Mouse (Mus musculus) ES-E14 (cell line): Measurements from ENCODE around the gene Ncam1. TPM values are rescaled to one million over a fixed set of nuclear protein-coding genes. Genes with fewer than 3 reads are reported as not detected.

Source experiments
- DNase-seq: peaks from one replicate; pipeline ENCODE4 v3.0.0-alpha.2; 2013; ENCODE audit warnings: low read depth, low spot score
- H3K27ac ChIP-seq: 2 replicates; pipeline ENCODE4 v1.5.1; 2012; ENCODE audit warnings: low read depth, mild to moderate bottlenecking, low read length, moderate library complexity, mixed read lengths; ENCODE audit not compliant: poor library complexity, insufficient read depth, severe bottlenecking
- H3K36me3 ChIP-seq: 2 replicates; pipeline ENCODE4 v1.6.1; 2012; ENCODE audit warnings: mild to moderate bottlenecking, low read length, moderate library complexity, mixed read lengths; ENCODE audit not compliant: control insufficient read depth, poor library complexity, insufficient read depth, severe bottlenecking
- H3K4me1 ChIP-seq, 2 experiments: fragments of 150-350 bp in 1 of 2; sonication (generic) in 1 of 2; 2 replicates each; pipeline ENCODE4 v1.6.1; 2012; ENCODE audit warnings: low read length in 2 of 2, mild to moderate bottlenecking in 1 of 2, mixed read lengths in 1 of 2; ENCODE audit not compliant: control insufficient read depth in 2 of 2, insufficient read depth in 2 of 2, poor library complexity in 1 of 2
- H3K4me3 ChIP-seq, 2 experiments: fragments of 150-350 bp in 1 of 2; sonication (generic) in 1 of 2; 2 replicates each; pipeline ENCODE4 v1.5.1; 2012; ENCODE audit warnings: low read length in 2 of 2, low read depth in 1 of 2, mild to moderate bottlenecking in 1 of 2, mixed read lengths in 1 of 2; ENCODE audit not compliant: insufficient read depth in 1 of 2, poor library complexity in 1 of 2, severe bottlenecking in 1 of 2
- H3K9ac ChIP-seq: 2 replicates; pipeline ENCODE4 v1.6.1; 2012; ENCODE audit warnings: low read depth, mild to moderate bottlenecking, low read length, mixed read lengths; ENCODE audit not compliant: poor library complexity, insufficient read depth, severe bottlenecking
- H3K9me3 ChIP-seq: fragments of 150-350 bp; sonication (generic); 2 replicates; pipeline ENCODE4 v1.6.1; 2012; ENCODE audit warnings: low read depth, mild to moderate bottlenecking, low read length; ENCODE audit not compliant: control insufficient read depth, insufficient read depth
- CHD2 ChIP-seq: IDR thresholded peaks from 2 replicates; pipeline ENCODE4 v1.6.1; 2014; ENCODE audit warnings: mild to moderate bottlenecking, low read depth, low read length, inconsistent platforms
- HCFC1 ChIP-seq: IDR thresholded peaks from 2 replicates; pipeline ENCODE4 v1.6.1; 2012; ENCODE audit warnings: low read length, inconsistent platforms, borderline replicate concordance; ENCODE audit not compliant: insufficient read depth
- MAFK ChIP-seq: IDR thresholded peaks from 2 replicates; pipeline ENCODE4 v1.6.1; 2014; ENCODE audit warnings: mild to moderate bottlenecking, low read depth, low read length, inconsistent platforms; ENCODE audit not compliant: insufficient read depth
- ZC3H11A ChIP-seq: IDR thresholded peaks from 2 replicates; pipeline ENCODE4 v1.6.1; 2012; ENCODE audit warnings: low read depth, mild to moderate bottlenecking, inconsistent platforms, low read length, borderline replicate concordance
- ZNF384 ChIP-seq: IDR thresholded peaks from 2 replicates; pipeline ENCODE4 v1.6.1; 2012; ENCODE audit warnings: low read depth, low read length, inconsistent platforms
- in situ Hi-C, 2 experiments: fragments of 600-800 bp; cut with MboI; formaldehyde crosslinking; loops; one replicate each; pipeline ENCODE4 v1.15.1; 2025; ENCODE audit warnings: low sequenced_read_pairs in 2 of 2, inconsistent platforms in 1 of 2; ENCODE audit not compliant: unreplicated experiment in 2 of 2
- total RNA-seq: library from RNA; depleted of rRNA; stranded (reverse); fragments of 300-350 nt; gene quantifications from 2 replicates; pipeline ENCODE4 v1.2.3, GENCODE M21; 2012

The Ncam1 gene
- total RNA-seq, 1 experiment = 36.8 TPM

- in situ Hi-C loops = no loop called here
- TF ChIP-seq CHD2 (no peak), ZNF384 (no peak), HCFC1 (no peak)
- Histone ChIP-seq H3K27ac (no peak overlapping the region), H3K4me3 (no peak overlapping the region), H3K36me3 (no peaks in the 10 kb centered on the region), H3K9me3 (no peaks in the 10 kb centered on the region), H3K9ac (no peak overlapping the region), H3K4me1 (0 out of 4 replicates have a peak, but pooled peaks cover 0 to 1% of the 10 kb centered on the region in 2 experiments)
- no peak for DNase-seq
Observed at GRCm38 (mm10) chr9:49672646-49673199, 126.0 kb downstream of the Ncam1 start.

- no peak for TF ChIP-seq ZNF384
- DNase-seq = no peak
- in situ Hi-C loops = no loop called here
- H3K4me1 ChIP-seq = no peaks in the 10 kb centered on the region
- H3K27ac ChIP-seq = no peak overlapping the region
- no peaks in the 10 kb centered on the region for H3K36me3 ChIP-seq
- H3K4me3 ChIP-seq = no peak overlapping the region
- H3K9me3 ChIP-seq = no peaks in the 10 kb centered on the region
- H3K9ac ChIP-seq = no peak overlapping the region
Observed at GRCm38 (mm10) chr9:49667066-49667465, 131.7 kb downstream of the Ncam1 start.

- in situ Hi-C loops = no loop called here
- Histone ChIP-seq H3K4me1 (no peaks in the 10 kb centered on the region), H3K4me3 (no peak overlapping the region), H3K9ac (no peak overlapping the region), H3K27ac (no peak overlapping the region), H3K36me3 (no peaks in the 10 kb centered on the region), H3K9me3 (no peaks in the 10 kb centered on the region)
- TF ChIP-seq HCFC1 (no peak), ZNF384 (no peak), CHD2 (no peak), ZC3H11A (no peak), MAFK (no peak)
- DNase-seq = no peak
Observed at GRCm38 (mm10) chr9:49665361-49665760, 133.4 kb downstream of the Ncam1 start.

- Histone ChIP-seq H3K27ac (no peak overlapping the region), H3K36me3 (no peaks in the 10 kb centered on the region), H3K4me1 (no peaks in the 10 kb centered on the region), H3K9ac (no peak overlapping the region), H3K9me3 (no peaks in the 10 kb centered on the region), H3K4me3 (no peak overlapping the region)
- in situ Hi-C loops = no loop called here
- no peak for TF ChIP-seq CHD2
- TF ChIP-seq MAFK = no peak
- no peak for TF ChIP-seq HCFC1
- no peak for TF ChIP-seq ZNF384
- no peak for TF ChIP-seq ZC3H11A
- no peak for DNase-seq
Observed at GRCm38 (mm10) chr9:49663927-49664320, 134.8 kb downstream of the Ncam1 start.

- H3K4me3 ChIP-seq = no peak overlapping the region
- no peaks in the 10 kb centered on the region for H3K9me3 ChIP-seq
- DNase-seq = peak; percentile 42
- H3K36me3 ChIP-seq = no peaks in the 10 kb centered on the region
- no peaks in the 10 kb centered on the region for H3K4me1 ChIP-seq
- H3K27ac ChIP-seq = no peak overlapping the region
- in situ Hi-C loops = no loop called here
- no peak for TF ChIP-seq CHD2
- TF ChIP-seq ZC3H11A = no peak
- TF ChIP-seq HCFC1 = no peak
- no peak for TF ChIP-seq ZNF384
- no peak for TF ChIP-seq MAFK
- H3K9ac ChIP-seq = no peak overlapping the region
Observed at GRCm38 (mm10) chr9:49662958-49663926, 135.5 kb downstream of the Ncam1 start.
